Mouse (Mus musculus): ENCODE data around the gene Gkn3.
A peak's percentile ranks its signal among the peaks of the same experiment; 100 is the strongest.

Gene Gkn3

DNA sequence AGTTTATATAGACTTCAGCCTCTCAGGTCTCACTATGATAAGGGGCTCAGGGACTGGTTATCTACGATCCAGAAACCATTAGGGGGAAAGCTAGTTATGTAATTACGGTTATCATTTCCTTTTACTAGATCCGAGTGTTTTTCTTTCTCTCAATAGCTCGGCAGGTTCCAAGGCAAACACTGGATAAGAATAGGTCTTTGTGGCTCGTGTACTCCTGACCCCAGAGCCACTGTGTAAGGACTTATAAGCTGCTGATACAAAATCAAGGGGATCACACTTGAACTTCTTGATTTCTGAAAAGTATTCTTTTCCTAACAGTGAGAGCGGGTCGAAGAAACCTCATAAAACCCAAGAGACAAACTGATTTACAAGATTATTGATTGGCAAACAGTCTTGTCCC lies at the start of gene Gkn3:
TSS of gene Gkn3 (minus strand) at position 59 of the 400 bp plus-strand sequence.
- DNase-seq (ENCODE audit: low spot score) = no peak

GRCm38 (mm10) chr6:87436745-87437144 lies 48.0 kb upstream of the Gkn3 start:
- DNase-seq (ENCODE audit: low spot score) = no peak

- DNase-seq (ENCODE audit: low spot score) = no peak
Measured at GRCm38 (mm10) chr6:87435791-87436190, 47.1 kb upstream of the Gkn3 start.

GRCm38 (mm10) chr6:87428487-87429044 lies 39.8 kb upstream of the Gkn3 start, which contains the start of gene Bmp10:
TSS of gene Bmp10 (plus strand) at chr6:87428994.
- DNase-seq (ENCODE audit: low spot score) = no peak

- no peak for DNase-seq (ENCODE audit: low spot score)
Measured at GRCm38 (mm10) chr6:87427616-87428015, 38.9 kb upstream of the Gkn3 start.

DNA sequence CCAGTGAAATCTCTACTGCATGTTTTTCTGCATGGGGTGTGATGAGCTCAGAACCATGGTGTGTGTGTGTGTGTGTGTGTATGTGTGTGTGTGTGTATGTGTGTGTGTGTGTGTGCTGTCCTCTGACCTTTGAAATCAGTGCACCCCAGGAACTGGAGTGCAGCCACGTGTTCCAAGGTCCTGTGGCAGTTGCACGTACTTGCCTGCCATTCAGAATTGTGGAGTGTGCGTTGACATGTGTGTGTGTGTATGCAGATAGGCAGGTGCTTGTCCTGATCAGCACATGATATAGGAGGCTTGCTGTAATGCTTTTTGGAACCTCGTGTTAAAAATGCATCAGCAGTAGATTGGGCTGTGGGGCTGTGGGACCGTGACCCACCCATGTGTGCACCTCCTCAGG lies 38.2 kb upstream of the Gkn3 start:
- DNase-seq (ENCODE audit: low spot score) = no peak

GRCm38 (mm10) chr6:87424037-87424816 lies 35.5 kb upstream of the Gkn3 start:
- DNase-seq (ENCODE audit: low spot score) = no peak

DNA sequence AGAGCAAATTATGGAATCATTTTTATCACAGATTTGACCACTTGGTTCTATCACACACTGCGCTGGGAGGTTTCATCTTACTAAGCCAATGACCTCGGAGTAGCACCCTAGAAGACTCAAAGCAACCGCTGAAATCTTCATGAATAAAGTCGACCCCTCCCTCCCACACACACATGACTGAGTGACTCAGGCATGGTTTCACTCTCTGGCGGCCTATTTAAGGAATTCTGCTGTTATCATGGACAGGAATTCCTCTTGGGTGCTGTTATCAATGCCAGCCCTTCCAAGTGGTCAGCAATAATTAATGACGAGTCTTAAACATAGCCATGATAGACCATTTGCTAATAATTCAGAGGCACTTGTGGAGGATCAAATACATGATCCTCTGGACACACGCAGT lies 33.6 kb upstream of the Gkn3 start:
- no peak for DNase-seq (ENCODE audit: low spot score)

DNA sequence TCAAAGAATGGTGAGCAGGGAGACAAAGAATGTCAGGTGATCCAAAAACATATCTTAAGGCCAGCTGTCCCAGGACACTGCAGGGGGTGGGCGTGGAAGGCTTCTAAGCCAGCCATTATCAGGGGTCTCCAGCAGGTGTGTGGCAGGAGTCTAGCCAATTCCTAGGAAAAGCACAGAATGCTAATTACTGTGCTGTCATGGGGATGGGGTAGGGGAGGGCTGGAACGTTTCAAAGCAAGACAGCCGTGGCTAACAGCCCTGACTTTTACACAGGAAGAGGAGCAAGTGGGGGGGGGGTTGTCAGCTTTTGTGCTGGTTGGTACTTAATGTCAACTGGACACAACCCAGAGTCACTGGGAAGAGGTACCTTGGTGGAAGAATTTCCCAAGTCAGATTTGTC lies 23.3 kb upstream of the Gkn3 start:
- DNase-seq (ENCODE audit: low spot score) = no peak

GRCm38 (mm10) chr6:87401456-87401855 lies 12.7 kb upstream of the Gkn3 start:
- no peak for DNase-seq (ENCODE audit: low spot score)

DNA sequence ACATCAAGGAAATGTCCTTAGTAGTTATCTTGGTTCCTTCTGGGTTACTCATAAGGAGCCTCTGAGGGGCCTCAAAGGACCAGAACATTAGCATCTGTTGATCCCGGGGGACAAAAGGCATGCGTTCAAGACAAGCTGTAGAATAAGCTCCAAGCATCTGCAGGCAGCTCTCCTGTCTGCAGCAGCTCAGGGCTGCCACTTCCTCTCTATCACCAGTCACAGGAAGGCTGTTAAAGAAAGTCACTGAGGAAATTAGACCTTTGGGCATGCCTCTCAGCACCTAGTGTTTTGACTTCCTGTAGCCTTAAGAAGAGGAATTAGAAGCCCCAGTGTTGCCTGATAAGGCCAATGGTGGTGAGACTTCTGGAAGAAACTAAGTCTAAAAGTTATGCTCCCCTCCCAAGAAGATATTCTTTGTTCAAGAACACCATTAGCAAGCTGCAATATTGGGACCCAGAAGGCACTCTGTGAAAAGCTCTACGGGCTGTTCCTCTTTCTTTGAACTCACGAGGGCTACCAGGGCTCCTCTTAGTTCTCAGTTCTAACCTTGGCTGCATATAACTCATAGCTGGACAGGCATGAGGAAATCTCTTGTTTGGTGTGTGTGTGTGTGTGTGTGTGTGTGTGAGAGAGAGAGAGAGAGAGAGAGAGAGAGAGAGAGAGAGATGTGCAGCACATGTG lies 11.3 kb upstream of the Gkn3 start:
- DNase-seq (ENCODE audit: low spot score) = no peak

DNA sequence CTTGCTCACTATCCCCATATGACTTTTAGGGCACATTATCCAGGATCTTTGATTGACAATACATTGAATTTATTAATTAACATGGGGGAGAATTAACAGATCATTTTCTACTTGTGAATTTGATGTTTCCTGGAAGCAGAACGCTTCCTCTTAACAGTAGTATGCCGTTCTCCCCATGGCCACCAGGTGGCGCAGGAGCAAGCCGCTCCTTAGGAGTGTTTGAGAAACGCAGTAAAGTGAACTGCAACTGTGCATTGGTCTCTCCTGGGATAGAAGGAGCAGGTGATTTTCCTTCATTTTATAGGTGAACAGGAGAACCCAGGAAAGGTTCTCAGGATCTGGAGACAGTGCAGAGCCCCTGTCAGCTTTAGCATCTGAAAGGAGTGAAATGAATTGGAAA lies 10.4 kb upstream of the Gkn3 start:
- peak; percentile 30 for DNase-seq (ENCODE audit: low spot score)

DNA sequence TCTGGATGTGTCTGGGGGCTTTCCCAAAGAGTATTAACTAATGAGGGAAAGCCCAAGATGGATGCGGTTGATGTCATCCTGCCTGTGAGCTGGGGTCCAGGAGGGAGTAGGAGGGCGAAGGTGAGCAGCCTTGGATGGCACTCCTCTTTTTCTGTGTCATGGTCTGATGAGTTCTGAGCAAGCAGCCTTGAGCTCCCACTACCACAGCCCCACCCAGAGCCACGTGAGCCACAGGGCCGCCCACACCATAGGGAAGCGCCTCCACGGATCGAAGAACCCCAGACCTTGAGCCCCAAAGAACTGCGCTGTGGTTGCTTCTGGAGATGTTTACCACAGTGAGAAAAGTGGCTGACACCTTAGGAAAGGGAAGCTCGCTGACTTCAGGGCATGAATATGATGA lies 6.0 kb upstream of the Gkn3 start:
- no peak for DNase-seq (ENCODE audit: low spot score)

GRCm38 (mm10) chr6:87393466-87394205 lies 4.9 kb upstream of the Gkn3 start:
- DNase-seq (ENCODE audit: low spot score) = no peak

DNA sequence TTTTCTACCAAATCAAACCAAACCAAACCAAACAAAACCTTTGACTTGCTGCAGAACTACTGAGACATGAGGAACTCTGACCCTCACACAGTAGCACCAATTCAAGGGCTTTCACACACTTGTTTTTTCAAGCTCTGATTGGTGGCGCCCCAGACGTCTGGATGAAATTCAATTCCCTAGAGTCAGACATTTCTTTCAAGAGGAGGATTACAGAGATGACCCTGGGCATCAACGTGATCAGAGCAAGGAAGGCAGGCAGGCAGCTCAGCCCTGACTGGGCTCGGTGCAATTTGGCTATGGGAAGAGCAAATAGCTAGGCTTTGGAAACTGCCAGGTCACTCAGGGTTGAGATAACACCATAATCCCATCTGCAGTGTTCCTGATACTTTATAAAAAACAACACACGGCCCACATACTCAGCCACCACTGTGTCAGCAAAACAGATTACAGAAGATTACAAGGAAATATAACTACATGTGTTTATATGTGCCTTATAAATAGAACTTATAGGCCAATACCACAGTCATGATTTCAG lies 787 bp upstream of the Gkn3 start:
- DNase-seq (ENCODE audit: low spot score) = no peak

GRCm38 (mm10) chr6:87386681-87387080 lies 2.1 kb downstream of the Gkn3 start:
- no peak for DNase-seq (ENCODE audit: low spot score)

- DNase-seq (ENCODE audit: low spot score) = no peak
Measured at GRCm38 (mm10) chr6:87386203-87386602, 2.5 kb downstream of the Gkn3 start.

DNA sequence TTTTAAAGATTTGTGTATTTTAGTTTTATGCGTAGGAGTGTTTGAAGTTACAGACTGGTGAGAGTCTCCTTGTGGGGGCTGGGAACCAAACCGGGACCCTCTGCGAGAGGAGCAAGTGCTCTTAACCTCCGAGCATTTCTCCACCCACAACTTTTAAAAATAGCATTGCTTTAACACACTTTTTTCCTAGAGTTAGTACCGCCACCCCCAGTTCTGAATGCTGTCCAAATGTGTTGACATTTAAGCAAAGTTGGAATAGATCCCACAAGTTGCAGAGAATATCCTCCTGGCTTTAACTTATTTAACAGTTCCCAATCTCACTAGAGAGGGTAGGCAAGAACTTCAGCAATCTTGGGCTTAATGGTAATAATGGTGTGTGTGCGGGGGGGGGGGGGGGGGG lies 4.0 kb downstream of the Gkn3 start:
- DNase-seq (ENCODE audit: low spot score) = no peak

DNA sequence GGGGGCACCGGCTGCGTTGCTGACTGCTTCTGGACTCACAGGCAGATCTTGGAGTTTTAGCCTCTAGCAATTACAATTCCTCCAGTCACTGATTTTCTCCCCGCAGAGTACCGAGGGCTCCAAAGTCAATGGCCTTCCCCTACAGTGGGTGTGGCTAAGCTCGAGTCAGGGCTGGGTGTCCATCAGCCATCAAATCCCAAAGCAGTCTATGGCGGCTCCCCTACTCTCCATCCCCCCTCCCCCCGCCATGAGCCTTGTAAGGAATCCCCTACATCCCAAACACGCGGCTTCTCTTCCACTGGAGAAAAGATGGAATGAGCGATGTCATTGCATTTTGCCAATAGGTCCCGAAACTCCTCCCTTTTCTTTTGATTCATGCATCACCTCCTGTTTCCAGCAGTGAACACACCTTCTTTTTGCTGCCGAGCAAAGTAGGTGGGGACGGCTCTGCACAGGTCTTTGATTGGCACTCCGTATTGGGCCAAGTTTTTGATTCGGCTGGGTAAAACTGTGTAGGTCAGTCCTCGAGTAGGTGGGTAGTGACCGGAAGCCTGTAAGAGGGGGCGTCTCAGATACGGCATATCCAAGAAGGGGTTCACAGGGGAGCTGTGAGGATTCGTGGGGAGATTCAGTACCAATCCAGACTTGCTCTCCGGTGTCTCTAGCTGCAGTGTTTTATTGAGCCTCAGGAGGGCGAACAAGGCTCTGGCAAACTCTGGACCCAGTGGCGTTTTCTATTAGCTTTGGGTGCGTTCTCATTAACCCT lies 4.6 kb downstream of the Gkn3 start:
- DNase-seq (ENCODE audit: low spot score) = no peak

DNA sequence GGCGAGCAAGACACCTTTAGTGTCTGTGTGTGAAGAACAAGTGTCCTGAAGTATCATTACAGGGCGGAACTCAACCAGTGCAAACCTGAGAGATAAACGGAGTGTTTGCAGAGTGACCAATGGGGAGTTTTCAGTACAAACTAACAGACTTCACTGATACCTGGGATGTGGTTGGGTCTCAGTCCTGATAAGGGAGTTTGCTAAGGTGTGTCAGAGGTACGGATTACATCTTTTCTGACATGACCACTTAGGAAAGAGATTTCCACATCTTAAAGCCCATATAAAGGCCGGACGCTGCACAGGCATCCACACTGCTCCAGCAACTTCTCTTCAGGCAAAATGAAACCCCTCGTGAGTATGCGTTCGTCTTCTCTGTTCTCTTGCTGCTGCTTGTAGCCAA lies 15.7 kb downstream of the Gkn3 start, which contains the start of gene Gkn2:
TSS of gene Gkn2 (plus strand) at position 301 of the 400 bp plus-strand sequence.
- no peak for DNase-seq (ENCODE audit: low spot score)

GRCm38 (mm10) chr6:87369223-87369622 lies 19.5 kb downstream of the Gkn3 start:
- DNase-seq (ENCODE audit: low spot score) = no peak
